Mouse (Mus musculus): ENCODE results near the gene Gng7.
"Not testable (repeated sequence)": the region's sequence is repeated elsewhere in the genome, so short reads cannot be mapped to it uniquely, and the experiment has no call there.

Gene Gng7

GRCm38 (mm10) chr10:81014393-81015384 lies at the start of gene Gng7:
Gene Gng7, minus strand, starts transcription at chr10:81014945.
- peak; percentile 95 for DNase-seq (ENCODE audit: low spot score)

GRCm38 (mm10) chr10:81064519-81064918 lies 49.8 kb upstream of the Gng7 start:
- DNase-seq (ENCODE audit: low spot score): not testable (repeated sequence)

GRCm38 (mm10) chr10:81062710-81063109 lies 48.0 kb upstream of the Gng7 start:
- peak; percentile 45 for DNase-seq (ENCODE audit: low spot score)

DNA sequence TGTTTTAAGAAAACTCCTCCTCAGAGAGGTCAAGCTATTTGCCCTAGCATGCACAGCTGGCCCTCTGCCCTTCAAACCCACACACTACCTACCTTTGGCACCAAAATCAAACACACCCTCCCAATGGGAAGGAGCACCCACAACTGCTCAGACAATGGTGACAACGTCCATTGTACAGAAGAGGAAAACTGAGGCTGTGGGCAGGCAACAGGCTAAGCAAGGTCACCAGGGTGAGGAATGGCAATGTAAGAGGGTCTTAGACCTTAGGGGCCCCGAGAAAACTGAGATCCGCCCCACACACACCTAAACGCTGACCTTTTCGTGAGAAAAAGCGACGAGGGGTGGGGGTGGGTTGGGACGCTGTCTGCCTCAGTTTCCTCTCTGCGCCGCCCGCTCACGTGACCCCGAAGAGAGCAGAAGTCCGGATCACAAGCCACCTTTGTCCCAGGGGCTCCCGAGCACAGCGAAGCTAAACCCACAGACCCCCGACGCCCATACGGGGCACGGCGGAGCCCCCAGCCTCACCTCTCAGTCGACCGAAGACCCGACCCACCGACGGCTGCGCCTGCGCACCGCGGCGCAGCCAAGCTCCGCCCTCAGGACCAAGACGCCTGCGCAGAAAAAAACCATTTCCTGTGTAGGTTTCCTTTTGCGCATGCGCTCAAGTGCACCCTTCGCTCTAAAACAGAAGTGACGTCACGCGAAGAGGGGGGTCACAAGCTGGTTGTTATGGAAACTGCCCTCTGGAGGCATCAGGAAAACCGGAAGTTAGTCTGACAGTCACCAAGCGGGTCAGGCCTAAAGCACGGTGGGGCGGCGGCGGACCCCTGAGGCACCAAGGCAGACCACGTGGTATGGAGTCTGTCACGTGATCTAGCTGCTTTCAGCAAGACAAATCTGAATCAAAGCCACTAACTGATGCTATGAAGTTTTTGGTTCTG lies 45.1 kb upstream of the Gng7 start, which contains the start of gene Sgta:
Sgta (minus strand) TSS at position 579 of the 941 bp plus-strand sequence.
- DNase-seq (ENCODE audit: low spot score): peak; percentile 100

GRCm38 (mm10) chr10:81058896-81059295 lies 44.2 kb upstream of the Gng7 start:
- no peak for DNase-seq (ENCODE audit: low spot score)

DNA sequence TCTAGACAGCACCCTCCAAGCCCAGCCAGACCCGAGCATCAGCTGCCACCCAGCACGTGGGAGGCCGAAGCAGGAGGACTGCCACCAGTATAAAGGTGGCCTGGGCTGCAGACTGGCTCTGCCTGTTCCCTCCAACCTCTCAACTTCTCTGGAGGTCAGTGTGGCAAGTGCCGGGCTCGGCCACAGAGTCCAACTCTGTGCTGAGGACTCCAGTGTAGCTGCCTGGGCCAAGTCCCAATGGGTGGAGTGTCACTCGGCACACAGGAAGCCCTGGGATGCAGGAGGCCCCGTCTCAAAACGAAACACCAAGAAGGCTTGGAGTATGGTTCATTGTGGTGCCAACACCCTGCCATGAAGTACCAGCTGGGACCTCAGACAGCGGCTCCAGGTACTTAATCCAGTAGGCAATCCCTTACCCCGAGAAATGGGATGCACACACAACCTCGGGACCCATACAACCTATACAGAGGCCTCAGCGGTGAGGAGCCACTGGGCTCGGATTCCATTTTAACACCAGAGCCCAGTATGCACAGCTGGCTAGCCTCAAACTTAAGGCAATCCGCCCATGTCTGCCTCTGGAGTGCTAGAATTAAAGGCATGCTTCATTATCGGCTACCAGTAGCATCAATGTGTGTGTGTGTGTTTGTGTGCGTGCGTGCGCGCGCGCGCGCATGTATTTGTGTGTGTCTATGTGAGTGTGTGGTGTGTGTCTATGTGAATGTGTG lies 42.8 kb upstream of the Gng7 start:
- DNase-seq (ENCODE audit: low spot score): no peak

DNA sequence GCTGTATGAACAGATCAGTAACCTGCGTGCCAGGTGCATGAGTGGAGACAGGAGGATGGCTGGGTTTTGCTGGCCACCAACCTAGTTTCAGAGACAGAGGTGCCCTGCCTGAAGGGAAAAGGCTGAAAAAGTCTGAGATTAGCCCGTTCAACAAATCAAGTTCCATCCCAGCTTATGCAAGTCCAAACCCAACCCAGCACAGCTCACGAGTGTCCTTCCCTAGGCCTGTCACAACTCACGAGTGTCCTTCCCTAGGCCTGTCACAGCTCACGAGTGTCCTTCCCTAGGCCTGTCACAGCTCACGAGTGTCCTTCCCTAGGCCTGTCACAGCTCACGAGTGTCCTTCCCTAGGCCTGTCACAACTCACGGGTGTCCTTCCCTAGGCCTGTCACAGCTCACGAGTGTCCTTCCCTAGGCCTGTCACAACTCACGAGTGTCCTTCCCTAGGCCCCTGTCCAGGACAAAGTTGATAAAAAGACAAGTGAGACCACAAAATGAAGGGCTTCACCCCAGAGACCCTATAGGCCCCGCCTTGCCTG lies 41.1 kb upstream of the Gng7 start:
- DNase-seq (ENCODE audit: low spot score): not testable (repeated sequence)

DNA sequence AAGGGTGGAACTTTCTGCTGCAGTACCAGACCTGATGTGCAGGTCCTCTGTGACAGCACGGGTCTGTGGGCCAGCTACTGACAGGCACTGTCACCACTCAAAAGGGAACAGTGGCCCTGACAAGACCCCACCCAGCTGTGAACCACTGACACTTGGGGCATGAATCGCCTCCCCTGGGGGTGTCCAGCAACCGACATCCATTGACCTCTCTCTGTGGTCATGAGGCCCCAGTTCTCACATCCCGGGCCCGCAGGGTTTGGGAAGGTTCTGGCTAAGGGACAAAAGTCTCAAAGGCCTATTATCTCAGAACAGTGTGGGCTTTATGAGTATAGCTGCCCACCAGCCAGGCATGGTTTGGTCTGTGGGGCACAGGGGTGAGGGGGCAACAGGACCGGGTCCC lies 40.4 kb upstream of the Gng7 start:
- no peak for DNase-seq (ENCODE audit: low spot score)

- DNase-seq (ENCODE audit: low spot score): no peak
Measured at GRCm38 (mm10) chr10:81052577-81052976, 37.8 kb upstream of the Gng7 start.

DNA sequence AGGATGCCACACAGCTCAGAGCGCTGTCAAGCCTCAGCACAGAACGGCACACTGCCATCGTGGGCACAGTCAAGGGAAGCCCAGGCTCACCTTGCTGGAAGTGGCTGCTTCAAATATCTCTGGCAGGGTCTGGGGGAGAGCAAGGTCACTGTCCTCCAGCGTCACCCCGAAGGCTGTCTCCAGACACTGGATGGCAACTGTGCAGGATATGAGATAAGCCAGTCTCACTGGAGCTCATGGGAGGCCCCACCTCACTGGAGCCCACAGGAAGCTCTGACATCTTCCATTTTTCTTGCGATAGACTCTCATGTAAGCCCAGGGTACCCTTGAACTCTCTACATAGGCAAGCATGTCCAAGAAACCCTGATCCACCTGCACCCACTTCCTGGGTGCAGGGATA lies 36.4 kb upstream of the Gng7 start:
- no peak for DNase-seq (ENCODE audit: low spot score)

DNA sequence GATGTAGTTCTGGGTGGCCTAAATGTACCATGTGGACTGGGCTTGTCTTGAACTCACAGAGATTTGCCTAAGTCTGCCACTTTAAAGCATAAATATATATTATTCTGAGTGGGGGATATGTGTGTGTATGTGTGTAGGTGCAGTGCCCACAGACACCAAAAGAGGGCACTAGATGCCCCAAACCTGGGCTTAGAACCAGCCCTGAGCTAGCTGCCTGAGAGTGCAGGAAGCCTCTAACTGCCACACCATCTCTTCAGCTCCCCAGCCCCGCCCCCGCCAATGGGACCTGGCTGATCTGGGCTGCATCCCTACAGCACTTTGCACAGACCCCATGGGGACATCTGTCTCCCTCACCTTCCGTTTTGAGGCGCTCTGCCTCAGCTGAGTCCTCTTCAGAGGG lies 35.9 kb upstream of the Gng7 start:
- DNase-seq (ENCODE audit: low spot score): no peak

DNA sequence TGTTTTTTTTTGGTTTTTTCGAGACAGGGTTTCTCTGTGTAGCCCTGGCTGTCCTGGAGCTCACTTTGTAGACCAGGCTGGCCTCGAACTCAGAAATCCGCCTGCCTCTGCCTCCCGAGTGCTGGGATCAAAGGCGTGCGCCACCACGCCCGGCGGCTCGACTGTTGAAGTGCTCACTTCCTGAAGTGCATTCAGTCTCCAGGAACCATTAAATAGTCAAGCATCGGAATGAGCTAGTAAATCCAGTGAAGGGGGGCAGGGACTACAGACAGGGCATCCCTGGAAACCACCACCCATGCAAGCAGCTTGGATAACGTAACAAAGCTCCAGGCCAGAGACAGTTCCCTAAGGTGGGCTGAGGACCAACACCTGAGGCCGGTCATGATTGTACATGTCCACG lies 30.5 kb upstream of the Gng7 start:
- DNase-seq (ENCODE audit: low spot score): not testable (repeated sequence)

DNA sequence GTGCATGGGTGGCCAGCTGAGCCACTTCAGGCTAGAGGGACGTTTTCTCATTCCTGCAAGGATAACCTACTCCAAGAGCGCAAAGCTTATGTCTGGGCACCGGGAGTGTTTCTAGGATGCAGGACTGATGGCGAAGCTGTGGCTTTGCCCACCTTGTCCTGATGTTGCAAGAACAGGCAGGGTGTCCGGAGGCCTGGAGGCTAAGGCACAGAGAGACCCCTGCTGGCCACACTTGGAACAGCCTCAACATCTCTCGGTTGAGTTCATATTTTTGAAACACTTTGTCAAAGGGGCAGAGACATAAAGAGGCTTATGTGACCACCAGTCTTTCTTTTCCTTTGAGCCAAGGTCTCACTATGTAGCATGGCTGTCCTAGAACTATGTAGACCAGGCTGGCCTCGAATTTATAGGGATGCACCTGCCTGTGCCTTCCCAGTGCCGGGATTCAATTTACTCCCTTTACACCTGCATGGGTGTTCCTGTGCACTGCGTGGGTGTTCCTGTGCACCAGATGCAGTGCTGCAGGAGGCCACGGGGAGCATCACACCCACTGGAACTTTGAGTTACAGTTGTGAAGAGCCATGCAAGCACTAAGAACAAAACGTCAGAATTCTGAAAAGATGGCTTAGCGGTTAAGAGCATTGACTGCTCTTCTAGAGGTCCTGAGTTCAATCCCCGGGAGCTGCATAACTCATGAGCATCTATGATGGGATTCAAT lies 26.9 kb upstream of the Gng7 start:
- peak; percentile 65 for DNase-seq (ENCODE audit: low spot score)

- peak; percentile 98 for DNase-seq (ENCODE audit: low spot score)
Measured at GRCm38 (mm10) chr10:81036988-81037580, 22.3 kb upstream of the Gng7 start, which contains the start of gene Slc39a3. Gene Slc39a3, minus strand, starts transcription at chr10:81037426.

DNA sequence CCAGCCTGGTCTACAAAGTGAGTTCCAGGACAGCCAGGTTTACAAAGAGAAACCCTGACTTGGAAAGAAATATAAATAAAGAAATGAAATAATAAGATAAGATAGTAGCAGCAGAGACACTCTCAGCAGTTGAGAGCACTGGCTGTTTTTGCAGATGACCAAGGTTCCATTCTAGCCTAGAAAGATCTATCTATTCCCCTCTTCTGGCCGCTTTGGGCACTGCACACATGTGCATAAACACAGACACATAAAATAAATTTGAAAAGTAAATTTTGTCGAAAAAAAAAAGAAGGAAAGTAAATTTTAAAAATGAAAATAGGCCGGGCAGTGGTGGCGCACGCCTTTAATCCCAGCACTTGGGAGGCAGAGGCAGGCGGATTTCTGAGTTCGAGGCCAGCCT lies 21.5 kb upstream of the Gng7 start:
- DNase-seq (ENCODE audit: low spot score): no peak

- no peak for DNase-seq (ENCODE audit: low spot score)
Measured at GRCm38 (mm10) chr10:81033586-81033985, 18.8 kb upstream of the Gng7 start.

GRCm38 (mm10) chr10:81029031-81029430 lies 14.3 kb upstream of the Gng7 start:
- DNase-seq (ENCODE audit: low spot score): no peak

GRCm38 (mm10) chr10:81028219-81028618 lies 13.5 kb upstream of the Gng7 start:
- DNase-seq (ENCODE audit: low spot score): no peak

- DNase-seq (ENCODE audit: low spot score): no peak
Measured at GRCm38 (mm10) chr10:81027331-81027730, 12.6 kb upstream of the Gng7 start.

DNA sequence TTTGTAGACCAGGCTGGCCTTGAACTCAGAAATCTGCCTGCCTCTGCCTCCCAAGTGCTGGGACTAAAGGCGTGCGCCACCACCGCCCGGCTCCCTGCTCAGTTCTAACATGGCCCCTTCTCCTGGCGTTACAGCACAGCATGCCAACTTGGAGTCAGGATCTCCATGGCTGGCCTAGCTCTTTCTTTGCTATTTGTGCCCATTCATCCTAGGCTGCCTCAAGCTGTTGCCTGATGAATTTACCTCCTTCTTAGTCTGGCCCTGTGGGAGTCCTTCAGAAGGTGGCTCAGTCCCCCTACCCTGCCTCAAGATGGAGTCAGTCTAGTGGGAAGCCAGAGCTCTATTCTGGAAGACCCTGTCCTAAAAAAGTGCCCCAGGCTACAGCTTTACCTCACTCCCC lies 12.1 kb upstream of the Gng7 start:
- no peak for DNase-seq (ENCODE audit: low spot score)

Measured in lung, postnatal 25 days (tissue).